Mouse (Mus musculus): ENCODE results near the gene Rph3a. TPM values are rescaled to one million over a fixed set of nuclear protein-coding genes. Genes with fewer than 3 reads are reported as not detected.
A peak's percentile ranks its signal among the peaks of the same experiment; 100 is the strongest.

Rph3a gene
- polyA plus RNA-seq, 1 experiment from 2014 or later: not detected

DNA sequence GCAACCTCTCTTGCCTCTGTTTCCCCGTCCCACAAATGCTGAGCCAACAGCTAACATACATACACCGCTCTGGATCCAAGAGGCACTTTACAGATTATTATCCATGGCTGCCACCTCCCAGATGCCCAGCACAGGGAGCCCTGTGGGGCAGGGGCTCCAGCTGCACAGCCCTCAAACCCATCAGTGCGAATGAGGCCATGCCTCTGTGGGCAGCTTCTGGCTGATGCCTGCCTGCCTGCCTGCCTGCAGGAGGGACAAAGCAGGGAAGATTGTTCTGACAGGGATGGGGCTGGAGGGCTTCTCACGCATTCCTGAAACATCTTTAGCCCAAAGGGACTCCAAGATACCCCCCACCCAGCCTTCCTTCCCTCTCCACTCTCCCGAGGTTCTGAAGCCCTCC is 7.8 kb upstream of the Rph3a start:
- Histone ChIP-seq H3K4me2 (no peak overlapping the region), H3K27ac (ENCODE audit: low read depth) (no peak overlapping the region), H3K9ac (no peak overlapping the region), H3K4me1 (ENCODE audit: insufficient read depth) (no peaks in the 10 kb centered on the region), H3K27me3 (ENCODE audit: insufficient read depth, low read length) (no peaks in the 10 kb centered on the region), H3K9me3 (ENCODE audit: low read depth, low read length) (no peaks in the 10 kb centered on the region), H3K36me3 (ENCODE audit: insufficient read depth) (no peaks in the 10 kb centered on the region), H3K4me3 (ENCODE audit: low read depth, low read length) (no peak overlapping the region)
- DNase-seq (no peak), ATAC-seq (ENCODE audit: insufficient read depth) (no peak)
- 68% methylated on average over 5 of the region's 5 CpGs for WGBS
- no peak for TF ChIP-seq CTCF (IDR thresholded peaks at IDR 0.05; ENCODE audit: low read depth)

DNA sequence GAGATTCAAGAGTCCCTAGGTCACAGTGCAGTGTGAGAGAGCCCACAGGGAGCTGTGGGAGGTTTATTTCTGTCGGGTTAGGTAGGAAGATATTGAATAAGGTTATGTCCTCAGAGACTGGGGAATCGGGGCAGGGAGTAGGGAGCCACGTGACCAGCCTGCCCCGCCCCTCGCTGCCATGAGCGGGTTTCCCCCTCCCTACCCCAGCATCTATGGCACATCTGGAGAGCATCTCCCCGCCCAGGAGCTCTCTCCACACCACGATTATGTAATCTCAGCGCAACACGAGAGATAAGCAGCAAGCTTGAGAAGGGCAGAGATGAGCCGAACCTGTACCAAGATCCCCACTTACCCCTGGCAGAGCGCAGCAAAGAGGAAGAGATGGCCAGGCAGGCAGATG is 6.5 kb upstream of the Rph3a start:
- no peak for DNase-seq
- Histone ChIP-seq H3K9ac (no peak overlapping the region), H3K4me3 (ENCODE audit: low read depth, low read length) (no peak overlapping the region), H3K27me3 (ENCODE audit: insufficient read depth, low read length) (no peaks in the 10 kb centered on the region), H3K4me2 (no peak overlapping the region), H3K9me3 (ENCODE audit: low read depth, low read length) (no peaks in the 10 kb centered on the region), H3K36me3 (ENCODE audit: insufficient read depth) (no peaks in the 10 kb centered on the region), H3K27ac (ENCODE audit: low read depth) (no peak overlapping the region), H3K4me1 (ENCODE audit: insufficient read depth) (no peaks in the 10 kb centered on the region)
- no peak for TF ChIP-seq CTCF (IDR thresholded peaks at IDR 0.05; ENCODE audit: low read depth)
- 30% methylated on average over 12 of the region's 12 CpGs for WGBS
- ATAC-seq (ENCODE audit: insufficient read depth): no peak

DNA sequence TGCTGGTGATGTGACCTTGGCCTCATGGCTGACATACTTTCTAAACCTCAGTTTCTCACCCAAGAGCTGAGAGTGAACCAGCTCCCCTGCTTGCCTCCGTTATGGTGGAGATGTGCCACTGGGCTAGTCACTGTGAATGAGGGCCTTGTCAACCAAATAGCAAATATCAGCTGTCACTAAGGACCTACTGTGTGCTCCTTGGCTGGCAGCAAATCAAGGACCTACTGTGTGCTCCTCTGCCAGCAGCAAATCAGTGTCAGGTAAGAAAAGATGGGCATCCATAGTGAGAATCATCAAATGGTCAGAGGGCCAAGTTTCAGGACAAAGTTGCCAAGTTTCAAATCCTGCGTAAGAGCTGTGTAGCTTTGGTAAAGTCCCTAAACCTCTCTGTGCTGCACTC is 4.6 kb upstream of the Rph3a start:
- no peaks in the 10 kb centered on the region for H3K4me1 ChIP-seq (ENCODE audit: insufficient read depth)
- ATAC-seq (ENCODE audit: insufficient read depth): no peak
- no peak overlapping the region for H3K27ac ChIP-seq (ENCODE audit: low read depth)
- H3K9me3 ChIP-seq (ENCODE audit: low read depth, low read length): no peaks in the 10 kb centered on the region
- no peak for DNase-seq
- WGBS: 75% methylated on average over 2 of the region's 2 CpGs
- no peak overlapping the region for H3K4me2 ChIP-seq
- no peak overlapping the region for H3K4me3 ChIP-seq (ENCODE audit: low read depth, low read length)
- H3K27me3 ChIP-seq (ENCODE audit: insufficient read depth, low read length): no peaks in the 10 kb centered on the region
- no peaks in the 10 kb centered on the region for H3K36me3 ChIP-seq (ENCODE audit: insufficient read depth)
- TF ChIP-seq CTCF (IDR thresholded peaks at IDR 0.05; ENCODE audit: low read depth): no peak
- no peak overlapping the region for H3K9ac ChIP-seq

- Histone ChIP-seq H3K36me3 (ENCODE audit: insufficient read depth) (no peaks in the 10 kb centered on the region), H3K4me2 (no peak overlapping the region), H3K27me3 (ENCODE audit: insufficient read depth, low read length) (peaks cover 9% of the 10 kb centered on the region; the same call in 1 of the 2 replicates), H3K4me1 (ENCODE audit: insufficient read depth) (no peaks in the 10 kb centered on the region), H3K9ac (no peak overlapping the region), H3K9me3 (ENCODE audit: low read depth, low read length) (no peaks in the 10 kb centered on the region), H3K4me3 (ENCODE audit: low read depth, low read length) (no peak overlapping the region), H3K27ac (ENCODE audit: low read depth) (no peak overlapping the region)
- 31% methylated on average over 2 of the region's 2 CpGs for WGBS
- no peak for TF ChIP-seq CTCF (IDR thresholded peaks at IDR 0.05; ENCODE audit: low read depth)
- DNase-seq: no peak
- ATAC-seq (ENCODE audit: insufficient read depth): no peak
Observed at GRCm38 (mm10) chr5:121011962-121012361, 2.1 kb upstream of the Rph3a start.

DNA sequence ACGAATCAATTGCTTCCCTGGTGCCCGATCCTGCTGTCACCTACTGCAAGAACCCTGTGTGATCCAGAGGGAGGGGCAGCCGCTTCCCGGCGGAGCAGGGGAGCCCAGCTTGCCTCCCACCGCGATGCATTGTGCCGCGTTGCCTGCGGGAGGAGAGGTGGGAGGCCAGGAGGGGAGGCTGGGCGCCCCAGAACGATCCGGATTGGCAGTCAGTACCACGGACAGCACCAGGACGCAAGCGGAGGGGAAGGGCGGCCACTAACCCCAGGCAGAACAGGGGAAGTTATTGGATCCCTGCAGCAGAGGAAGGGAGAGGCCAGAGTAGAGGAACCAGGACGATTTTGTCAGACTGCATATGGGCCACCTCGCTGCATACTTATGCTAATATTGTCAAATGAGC is 486 bp downstream of the Rph3a start:
- no peaks in the 10 kb centered on the region for H3K36me3 ChIP-seq (ENCODE audit: insufficient read depth)
- H3K4me2 ChIP-seq: no peak overlapping the region
- no peaks in the 10 kb centered on the region for H3K4me1 ChIP-seq (ENCODE audit: insufficient read depth)
- peaks cover 9% of the 10 kb centered on the region; the same call in 1 of the 2 replicates for H3K27me3 ChIP-seq (ENCODE audit: insufficient read depth, low read length)
- H3K27ac ChIP-seq (ENCODE audit: low read depth): no peak overlapping the region
- H3K4me3 ChIP-seq (ENCODE audit: low read depth, low read length): no peak overlapping the region
- DNase-seq: peak; percentile 85
- ATAC-seq (ENCODE audit: insufficient read depth): no peak
- H3K9ac ChIP-seq: no peak overlapping the region
- H3K9me3 ChIP-seq (ENCODE audit: low read depth, low read length): no peaks in the 10 kb centered on the region
- WGBS: under 1% methylated on average over 19 of the region's 19 CpGs
- TF ChIP-seq CTCF (IDR thresholded peaks at IDR 0.05; ENCODE audit: low read depth): no peak

DNA sequence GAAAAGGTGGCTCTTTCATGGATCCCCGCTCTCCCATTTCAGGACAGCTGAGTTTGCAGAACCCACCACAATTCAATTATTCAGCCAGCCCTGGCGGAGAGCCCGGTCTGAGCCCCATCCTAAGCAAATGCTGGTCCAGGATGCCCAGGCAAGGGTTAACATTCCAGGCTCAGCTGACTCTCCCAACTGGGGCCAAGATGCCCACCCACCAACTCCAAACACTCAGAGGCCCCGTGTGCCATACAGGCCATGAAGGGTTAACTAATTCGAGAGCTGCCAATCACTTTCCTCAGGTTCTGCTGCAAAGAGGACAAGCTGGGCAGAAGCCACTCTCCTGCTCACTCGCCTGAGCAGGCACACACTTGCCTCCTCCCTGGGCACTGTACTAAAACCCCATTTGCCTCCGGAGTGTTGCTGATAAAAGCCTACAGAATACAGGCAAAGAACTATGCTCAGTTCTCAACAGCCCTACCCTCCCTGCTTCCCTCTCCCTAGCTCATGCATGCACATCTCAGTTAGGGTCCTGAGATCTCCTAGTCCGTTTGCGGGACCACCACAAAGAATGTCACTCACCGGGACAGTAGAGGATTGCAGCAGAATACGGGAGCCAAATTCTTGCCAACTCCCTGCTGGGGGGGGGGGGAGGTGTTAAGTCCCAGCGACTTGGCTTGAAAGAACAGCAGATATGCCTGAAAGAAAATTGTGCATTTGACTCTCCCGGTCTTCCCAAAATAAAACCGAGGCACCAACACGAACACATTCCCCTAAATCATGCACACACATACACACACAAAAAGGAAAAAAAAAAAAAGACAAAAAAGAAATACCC is 1.3 kb downstream of the Rph3a start:
- ATAC-seq (ENCODE audit: insufficient read depth): no peak
- TF ChIP-seq CTCF (IDR thresholded peaks at IDR 0.05; ENCODE audit: low read depth): no peak
- Histone ChIP-seq H3K4me2 (no peak overlapping the region), H3K36me3 (ENCODE audit: insufficient read depth) (no peaks in the 10 kb centered on the region), H3K4me1 (ENCODE audit: insufficient read depth) (no peaks in the 10 kb centered on the region), H3K4me3 (ENCODE audit: low read depth, low read length) (no peak overlapping the region), H3K27me3 (ENCODE audit: insufficient read depth, low read length) (peaks cover 9% of the 10 kb centered on the region; the same call in 1 of the 2 replicates), H3K27ac (ENCODE audit: low read depth) (no peak overlapping the region), H3K9me3 (ENCODE audit: low read depth, low read length) (no peaks in the 10 kb centered on the region), H3K9ac (no peak overlapping the region)
- WGBS: 17% methylated on average over 15 of the region's 15 CpGs
- DNase-seq: no peak

- H3K27ac ChIP-seq (ENCODE audit: low read depth): no peak overlapping the region
- H3K27me3 ChIP-seq (ENCODE audit: insufficient read depth, low read length): peaks cover 9% of the 10 kb centered on the region; the same call in 1 of the 2 replicates
- H3K4me3 ChIP-seq (ENCODE audit: low read depth, low read length): no peak overlapping the region
- H3K4me1 ChIP-seq (ENCODE audit: insufficient read depth): no peaks in the 10 kb centered on the region
- WGBS: 70% methylated on average over 3 of the region's 3 CpGs
- DNase-seq (no peak), ATAC-seq (ENCODE audit: insufficient read depth) (no peak)
- H3K4me2 ChIP-seq: no peak overlapping the region
- H3K36me3 ChIP-seq (ENCODE audit: insufficient read depth): no peaks in the 10 kb centered on the region
- H3K9ac ChIP-seq: no peak overlapping the region
- no peaks in the 10 kb centered on the region for H3K9me3 ChIP-seq (ENCODE audit: low read depth, low read length)
- TF ChIP-seq CTCF (IDR thresholded peaks at IDR 0.05; ENCODE audit: low read depth): no peak
Observed at GRCm38 (mm10) chr5:121007563-121007962, 2.3 kb downstream of the Rph3a start.

All from lung, embryonic 14.5 days (tissue).